Mouse (Mus musculus) adrenal gland (tissue): ENCODE results near the gene Nptn.

Experiments
- intact Hi-C: fragments of 180-260 bp; cut with DNase I; formaldehyde crosslinking; loops from one replicate; pipeline ENCODE4 v1.15.1; 2025

Gene Nptn

DNA sequence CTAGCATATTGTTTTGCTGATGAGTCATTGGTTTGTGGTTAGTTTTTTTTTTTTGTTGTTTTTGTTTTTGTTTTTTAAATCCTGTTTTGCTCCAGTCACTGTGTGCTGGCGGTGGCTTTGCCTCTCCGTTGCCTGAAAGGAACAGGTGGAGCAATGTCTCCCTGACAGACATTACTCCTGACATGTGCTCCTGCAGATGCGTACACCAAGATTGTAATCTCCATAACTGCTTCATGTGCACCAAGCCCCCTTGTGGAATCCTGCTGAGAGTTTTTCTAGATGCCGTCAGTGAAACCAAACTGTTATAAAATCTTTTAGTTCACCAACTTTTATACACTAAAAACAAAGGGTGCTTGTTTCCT is 67.2 kb downstream of the Nptn start:
- intact Hi-C loops, result no loop called here

DNA sequence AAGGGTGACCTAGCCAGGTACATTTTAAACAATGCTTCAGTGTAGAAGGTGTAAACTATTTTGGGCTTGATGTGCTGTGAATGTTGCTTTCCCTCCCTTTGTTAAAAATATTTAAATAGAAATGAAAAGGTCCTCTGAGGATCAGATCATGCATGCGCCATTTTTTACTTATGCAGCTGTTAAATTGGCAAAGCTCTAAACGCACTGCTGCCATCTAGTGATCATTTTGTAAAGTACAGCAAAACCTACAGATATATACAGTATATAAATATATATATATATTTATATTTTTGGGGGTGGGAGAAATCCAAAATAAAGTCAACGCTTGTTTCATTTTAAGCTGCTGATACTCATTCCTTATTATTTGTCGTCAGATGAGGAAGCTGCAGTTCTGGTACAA is 70.0 kb downstream of the Nptn start:
- intact Hi-C loops, result loop anchor here (2.0 kb wide), 2 partner anchors 73 to 111 kb away; no protein-coding TSS in a partner anchor

DNA sequence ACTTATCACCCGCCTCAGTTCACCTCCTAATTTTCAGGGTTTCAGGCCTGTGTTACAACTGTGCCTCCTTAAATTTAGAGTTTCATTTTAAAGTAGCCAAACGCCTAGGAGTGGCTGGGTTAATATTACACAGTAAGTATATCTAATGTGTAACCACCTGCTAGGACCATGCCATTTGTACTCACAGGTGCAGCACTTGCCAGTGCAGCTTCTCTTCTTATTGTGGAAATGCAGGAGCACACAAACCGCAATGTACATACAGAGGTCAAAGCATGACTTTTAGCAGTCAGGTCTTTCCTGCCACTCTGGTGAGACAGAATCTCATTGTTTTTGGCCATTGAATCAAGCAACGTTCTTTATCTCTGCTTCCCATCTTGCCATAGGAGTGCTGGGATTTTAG is 72.5 kb downstream of the Nptn start:
- intact Hi-C loops, result no loop called here

DNA sequence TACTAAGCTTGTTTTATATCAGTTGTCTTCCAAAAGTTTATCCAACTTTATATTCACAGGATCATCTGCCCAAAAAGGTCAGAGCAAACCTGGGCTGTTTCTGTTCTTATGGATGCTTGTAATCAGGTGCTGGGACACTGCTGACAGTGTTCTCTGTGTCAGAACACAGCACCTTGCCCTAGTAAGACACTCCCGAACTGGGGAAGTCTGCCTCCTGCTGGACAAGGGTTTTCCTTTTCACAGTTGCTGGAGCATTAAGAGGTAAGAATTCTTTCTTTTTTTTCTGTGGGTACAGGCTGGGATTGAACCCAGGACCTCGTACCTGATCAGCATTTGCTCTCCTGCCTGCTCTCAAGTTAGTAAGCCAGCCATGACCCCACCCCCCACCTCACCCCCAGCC is 74.4 kb downstream of the Nptn start:
- intact Hi-C loops, result no loop called here

DNA sequence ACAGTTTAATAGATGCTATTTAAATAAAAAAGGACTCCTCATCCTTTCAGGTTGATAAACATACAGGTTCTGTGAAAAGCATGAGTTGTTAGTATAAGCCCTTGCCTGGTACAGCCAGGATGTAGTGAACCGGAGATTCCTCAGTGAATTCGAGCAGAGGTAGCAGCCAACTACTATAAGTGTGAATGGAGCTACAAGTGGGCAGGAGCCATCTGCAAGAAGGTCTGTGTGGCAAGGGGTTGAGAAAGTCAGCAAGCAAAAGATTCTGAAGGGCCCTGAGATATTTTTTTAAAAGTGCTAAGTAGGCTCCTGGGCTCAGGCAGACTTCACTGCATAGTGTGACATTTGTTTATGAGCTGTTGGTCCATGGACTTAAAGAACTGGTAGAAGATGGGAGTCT is 74.8 kb downstream of the Nptn start:
- intact Hi-C loops, result no loop called here

DNA sequence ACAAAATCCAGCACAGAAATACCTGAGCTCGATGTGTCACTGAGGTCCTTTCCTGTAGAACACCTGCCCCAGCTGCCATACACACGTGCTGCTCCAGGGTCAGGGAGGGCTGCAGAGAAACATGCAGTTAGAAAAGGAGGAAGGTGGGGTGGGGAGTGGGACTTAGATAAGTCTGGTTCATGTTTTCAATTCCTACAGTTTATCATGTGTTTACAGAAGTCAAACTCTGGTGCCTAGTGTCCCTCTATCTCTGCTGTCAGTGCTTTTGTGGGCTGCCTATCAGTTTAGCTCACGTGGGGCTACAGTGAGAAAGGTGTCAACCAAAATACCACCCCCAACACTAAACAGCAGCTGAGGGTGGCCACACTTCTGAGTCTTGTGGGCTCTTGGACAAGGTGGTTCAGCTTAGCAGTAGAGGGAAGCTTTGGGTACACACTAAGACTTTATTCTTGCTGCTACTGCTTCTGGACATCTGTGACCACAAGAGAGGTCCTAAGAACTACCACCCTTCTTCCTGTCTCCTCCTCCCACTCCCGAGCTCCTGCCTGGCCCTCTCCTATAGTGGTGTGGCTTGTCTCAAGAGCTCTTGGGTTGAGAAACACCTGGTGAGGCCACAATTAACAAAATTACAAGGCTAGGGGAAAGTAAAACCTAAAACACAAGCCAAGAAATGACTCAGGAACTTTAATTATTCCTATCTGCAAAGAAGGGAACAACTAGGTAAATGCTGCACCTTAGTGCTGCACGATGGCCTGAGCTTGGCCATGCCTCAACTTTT is 75.9 kb downstream of the Nptn start:
- intact Hi-C loops, result no loop called here

DNA sequence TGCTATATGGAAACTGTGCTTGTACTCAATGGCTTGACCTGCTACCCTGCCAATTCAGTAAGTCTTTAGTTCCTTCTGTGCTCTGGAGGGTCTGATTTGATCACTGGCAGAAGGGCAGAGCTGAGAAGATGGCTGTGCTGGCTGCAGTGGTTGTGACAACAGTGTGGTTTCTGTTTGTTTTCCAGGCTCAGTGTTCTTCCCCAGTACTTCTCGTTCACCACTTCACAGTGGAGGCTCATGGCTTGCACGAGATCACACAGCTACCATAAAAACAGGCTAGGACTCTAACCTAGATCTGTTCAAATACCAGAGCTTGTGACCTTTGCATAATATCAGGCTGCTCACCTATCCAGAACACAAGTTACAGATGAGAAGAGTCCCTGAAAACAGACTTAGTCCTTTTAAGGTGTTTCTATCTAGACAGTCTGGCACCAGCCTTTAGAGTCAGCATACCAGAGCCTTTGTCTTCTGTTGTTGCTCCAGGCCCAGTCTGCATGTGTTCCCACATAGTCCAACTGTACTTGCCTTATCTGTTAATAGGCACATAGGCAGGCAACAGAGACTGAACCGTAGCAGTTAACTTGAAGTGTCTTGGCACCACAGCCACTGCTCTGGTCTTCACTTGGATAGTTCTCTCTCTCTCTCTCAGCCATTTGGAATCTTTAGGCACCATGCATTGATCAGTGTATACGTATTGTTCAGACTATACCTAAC is 76.7 kb downstream of the Nptn start:
- intact Hi-C loops, result no loop called here

DNA sequence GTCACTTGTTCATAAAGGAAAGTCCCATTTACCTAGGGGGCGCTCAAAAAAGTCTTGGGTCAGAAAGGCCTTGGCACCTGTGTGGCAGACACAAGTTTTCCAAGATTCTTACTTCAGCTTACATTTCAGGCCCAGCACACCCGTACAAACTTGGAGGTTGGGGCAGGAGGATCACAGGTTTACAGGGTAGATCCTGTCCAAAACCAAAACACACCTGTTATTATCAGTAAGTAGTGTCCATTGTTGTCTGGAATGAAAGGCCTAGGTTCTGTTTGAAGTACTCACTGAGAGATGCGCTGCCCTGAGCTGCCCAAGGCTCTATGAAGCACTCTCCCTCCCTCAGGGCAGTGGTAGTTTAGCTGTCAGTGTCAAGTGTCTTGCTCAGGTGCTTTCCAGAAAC is 77.3 kb downstream of the Nptn start:
- intact Hi-C loops, result no loop called here

DNA sequence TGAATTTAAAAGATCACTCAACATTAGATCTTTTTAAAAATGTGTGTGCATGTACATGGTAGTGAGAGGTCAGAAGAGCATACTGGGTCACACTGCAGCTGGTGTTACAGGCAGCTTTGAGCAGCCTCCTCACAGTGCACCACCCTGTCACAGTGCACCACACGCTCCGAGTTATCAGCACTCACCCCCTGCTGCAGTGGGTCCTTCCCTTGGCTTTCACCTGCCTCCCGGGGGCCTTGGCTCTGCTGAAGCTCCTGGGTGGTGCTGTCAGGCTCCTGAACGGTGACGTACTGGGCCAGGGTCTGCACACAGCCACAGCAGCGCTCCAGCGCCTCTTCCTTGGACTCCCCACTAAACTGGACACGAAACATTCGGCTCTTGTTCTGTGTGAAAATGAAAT is 77.9 kb downstream of the Nptn start:
- intact Hi-C loops, result no loop called here

DNA sequence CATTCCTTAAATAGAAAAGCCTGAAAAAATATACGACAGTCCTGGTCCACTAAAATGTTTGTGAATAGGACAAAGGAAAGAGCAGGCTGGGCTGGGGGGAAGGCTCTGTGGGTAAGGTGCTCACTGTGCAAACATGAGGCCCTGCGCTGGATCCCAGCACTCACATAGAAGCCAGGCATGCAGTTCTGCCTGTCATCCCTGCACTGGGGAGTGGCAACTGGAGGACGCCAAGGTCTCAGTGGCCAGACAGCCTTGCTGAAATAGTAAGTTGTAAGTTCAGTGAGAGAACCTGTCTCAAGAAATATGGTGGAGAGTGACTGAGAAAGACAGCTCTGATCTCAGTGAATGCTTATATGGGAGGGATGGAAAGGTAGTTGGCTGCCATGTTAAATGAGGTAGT is 78.6 kb downstream of the Nptn start:
- intact Hi-C loops, result no loop called here

DNA sequence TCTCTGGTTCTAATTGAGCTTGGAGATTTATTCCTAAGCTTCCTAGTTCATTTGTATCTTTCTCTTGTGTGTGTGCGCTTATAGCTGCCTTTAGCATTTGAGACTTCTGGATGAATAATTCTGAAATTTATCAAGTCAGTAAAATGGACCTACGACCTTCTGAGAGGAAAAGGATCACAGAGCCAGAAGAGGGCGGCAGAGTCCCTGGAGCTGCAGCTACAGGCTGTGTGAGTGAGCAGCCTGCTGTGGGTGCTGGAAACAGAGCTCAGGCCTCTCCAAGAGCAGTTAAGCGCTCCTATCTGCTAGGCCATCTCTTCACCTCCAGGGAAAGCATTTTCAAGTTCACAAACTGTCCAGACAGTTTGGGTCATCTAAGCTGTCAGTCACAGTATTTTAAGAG is 80.0 kb downstream of the Nptn start:
- intact Hi-C loops, result no loop called here

DNA sequence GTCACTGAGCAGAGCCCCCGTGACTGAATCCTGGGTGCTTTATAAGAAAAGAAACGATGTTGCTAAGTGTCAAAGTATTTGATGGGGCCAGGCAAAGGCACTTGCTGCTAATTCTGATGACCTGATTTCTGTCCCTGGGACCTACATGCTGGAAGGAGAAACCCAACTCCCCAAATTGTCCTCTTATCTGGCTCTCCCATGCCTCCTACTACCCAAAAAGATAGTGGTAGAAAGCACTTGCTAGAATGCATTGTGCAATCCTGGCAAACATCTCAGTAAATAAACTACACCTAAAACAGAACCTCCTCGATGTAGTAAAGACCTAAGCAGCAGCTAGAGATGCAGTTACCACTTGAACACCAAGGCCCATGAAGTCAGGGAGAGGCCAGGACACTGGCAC is 80.8 kb downstream of the Nptn start:
- intact Hi-C loops, result no loop called here

DNA sequence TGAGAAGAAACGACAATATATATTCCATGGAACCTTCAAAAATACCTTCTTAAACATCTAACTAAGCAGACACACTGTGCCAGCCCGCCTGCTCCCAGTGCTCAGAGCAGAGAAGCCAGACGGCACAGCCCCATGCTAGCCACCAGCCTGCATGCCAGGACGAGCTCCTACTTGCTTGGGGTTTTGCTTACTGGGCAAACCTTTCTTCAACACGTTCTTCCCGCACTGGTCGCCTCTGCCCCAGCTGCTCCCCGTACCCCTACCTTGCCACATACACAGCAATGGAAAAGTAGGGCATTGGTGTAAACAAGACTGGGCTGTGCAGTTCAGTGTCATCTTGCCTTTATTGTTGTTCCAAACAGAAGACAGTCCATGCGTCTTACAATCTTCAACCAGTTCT is 83.5 kb downstream of the Nptn start:
- intact Hi-C loops, result no loop called here

DNA sequence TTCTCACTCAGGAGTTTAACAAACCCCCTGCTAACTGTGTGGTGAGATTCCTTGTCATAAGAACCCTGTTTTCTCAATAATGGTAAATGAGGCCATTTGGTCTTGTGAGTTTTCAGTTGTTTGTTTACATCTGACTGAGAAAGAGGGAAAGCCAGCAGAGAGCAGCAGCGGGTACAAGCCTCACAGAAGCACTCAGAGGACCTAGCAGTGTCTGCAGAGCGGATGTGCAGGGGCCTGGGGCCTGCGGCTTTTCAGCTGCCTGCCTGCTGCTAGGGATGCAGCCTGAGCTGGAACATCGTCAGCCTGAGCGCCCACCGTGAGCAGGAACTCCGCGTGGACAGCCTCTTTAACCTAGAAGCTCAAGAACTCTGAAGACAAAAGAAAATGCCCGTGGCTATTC is 84.2 kb downstream of the Nptn start:
- intact Hi-C loops, result no loop called here

DNA sequence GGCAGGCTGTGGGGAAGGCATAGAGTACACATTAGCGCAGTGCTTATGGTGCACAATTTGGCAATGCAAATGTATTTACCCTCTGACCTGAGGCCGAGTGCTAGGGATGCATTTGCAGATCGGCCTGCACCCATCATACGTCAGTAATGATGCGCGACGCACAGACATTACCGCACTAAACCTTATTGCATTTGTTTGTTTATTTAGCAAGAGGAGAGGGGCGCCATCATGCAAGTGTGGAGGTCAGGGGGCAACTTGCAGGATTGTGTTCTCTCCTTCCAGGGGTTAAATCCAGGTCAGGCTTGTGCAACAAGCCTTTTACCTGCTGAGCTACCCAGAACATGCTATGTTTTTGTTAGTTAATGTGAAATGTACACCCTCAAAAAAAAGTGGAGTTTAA is 85.2 kb downstream of the Nptn start:
- intact Hi-C loops, result no loop called here

DNA sequence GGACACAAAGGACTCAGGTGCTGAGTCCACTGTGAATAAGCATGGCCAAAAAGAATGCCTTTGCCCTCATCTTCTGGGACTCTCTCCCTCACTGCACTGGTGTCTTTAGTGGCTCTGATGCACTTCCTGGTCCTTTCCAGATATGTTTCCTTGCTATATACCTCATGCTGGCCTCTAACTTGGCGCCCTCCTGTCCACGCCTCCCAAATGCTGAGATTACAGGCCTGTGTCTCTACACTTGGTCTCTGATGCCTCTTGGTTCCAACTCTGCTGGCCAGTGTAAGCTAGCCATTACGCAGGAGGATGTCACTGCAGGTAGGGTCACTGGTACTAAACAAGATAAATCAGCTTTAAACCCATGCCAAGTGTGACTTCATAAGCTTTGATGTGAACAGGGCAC is 86.1 kb downstream of the Nptn start:
- intact Hi-C loops, result no loop called here

DNA sequence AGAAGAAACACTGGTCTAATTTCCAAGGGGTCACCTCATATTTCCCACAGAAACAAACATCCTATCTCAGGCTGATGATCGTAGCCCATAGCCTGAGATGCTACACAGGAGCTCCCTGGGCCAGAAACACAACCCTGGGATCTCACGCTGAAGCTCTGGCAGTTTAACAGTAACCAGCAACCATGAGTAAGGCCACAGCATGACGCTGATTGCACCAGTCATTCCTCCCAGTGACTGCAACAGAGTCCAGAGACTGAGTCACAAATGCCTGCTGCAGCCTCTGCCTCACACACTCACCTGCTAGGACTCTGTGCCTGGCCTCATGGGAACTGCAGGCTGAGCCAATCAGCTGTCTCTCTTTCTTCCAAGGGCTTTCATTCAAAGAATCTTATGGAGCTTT is 87.0 kb downstream of the Nptn start:
- intact Hi-C loops, result no loop called here

DNA sequence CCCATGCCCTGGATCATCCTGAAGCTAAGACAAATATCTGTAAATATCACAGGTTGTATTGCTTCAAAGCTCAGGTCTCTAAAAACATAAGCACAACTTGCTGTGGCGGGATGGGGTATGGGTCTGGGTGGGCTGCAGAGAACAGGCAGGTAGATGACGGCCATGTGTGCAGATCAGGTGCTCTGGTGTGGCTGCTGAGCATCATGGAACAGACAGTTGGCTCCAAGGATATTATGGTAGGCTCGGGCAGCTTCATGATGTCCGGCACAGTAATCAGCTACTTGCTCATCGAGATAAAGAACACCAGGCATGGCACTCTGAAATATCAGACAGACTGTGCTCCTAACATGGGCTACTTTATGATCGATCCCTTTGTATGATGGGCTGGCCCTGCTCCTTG is 87.8 kb downstream of the Nptn start:
- intact Hi-C loops, result no loop called here

DNA sequence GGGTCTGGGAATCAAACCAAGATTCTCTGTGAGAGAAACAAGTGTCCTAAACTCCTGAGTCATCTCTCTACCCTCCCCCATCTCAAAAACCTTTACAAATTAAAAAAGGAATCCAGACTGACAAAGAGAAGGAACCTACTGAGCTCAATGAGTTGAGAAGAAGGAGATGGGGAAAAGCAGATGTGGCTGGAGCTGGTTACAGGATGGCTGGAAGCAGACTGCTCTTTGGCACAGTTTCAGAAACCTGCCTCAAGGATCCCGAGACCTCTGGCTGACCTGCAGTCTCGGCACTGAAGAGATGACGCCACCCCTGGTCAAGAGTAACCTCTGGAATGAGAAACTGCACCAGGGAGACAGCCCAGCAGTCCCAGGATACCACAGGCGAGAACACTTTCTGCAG is 90.4 kb downstream of the Nptn start:
- intact Hi-C loops, result no loop called here

DNA sequence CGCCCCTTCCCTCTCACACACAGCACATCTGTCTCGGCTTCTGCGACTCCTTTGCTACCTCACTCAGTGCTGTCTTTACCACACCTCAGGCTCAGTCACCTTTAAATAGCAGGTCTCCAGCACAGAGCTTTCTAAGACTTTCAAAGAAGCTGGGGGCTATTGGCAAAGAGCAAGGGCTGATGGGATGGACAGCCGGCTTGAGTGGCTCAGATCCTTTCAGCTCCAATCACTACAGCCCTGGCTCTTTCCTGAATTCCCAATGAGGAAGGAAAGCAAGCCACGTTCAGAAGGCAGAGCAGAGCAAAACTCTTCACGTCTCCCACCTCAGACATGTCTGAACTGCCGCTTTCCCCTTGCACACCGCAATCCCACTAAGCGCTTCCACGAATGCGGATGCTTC is 92.7 kb downstream of the Nptn start:
- intact Hi-C loops, result no loop called here

DNA sequence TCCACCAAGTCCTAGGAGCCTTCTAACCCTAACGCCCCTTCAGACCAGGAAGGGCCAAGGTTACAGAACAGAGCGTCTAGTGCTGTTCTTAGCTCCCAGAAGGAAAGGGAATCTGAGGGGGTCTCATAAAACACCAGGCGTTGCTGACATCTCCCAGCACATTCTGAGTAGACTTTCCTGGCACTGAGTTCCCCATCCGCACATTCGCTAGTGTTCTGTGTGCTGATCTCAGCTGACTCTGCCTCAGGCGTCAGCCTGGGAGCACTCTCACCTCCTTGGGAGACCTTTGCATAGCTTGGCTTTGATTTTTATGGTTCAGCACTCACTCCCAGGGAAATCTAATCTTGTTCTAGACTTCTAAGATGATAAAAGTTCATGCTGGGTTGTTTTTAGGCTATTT is 93.3 kb downstream of the Nptn start:
- intact Hi-C loops, result no loop called here

DNA sequence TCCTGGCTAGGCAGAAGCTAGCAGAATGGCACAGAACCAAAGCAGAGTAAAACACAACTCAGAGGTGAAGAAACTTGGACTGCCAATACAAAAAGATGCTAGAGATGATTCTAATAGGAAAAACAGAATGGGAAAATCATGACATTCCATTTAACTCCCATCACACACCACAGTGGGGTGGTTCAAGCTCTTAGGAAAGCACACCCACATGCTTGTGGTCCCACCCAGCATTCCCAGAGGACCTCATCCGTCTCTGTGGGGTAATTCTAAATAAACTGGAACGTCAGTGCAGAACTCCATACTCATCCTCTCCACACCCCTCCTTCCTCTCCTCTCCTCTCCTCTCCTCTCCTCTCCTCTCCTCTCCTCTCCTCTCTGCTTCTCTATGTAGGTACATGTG is 99.4 kb downstream of the Nptn start:
- intact Hi-C loops, result no loop called here

DNA sequence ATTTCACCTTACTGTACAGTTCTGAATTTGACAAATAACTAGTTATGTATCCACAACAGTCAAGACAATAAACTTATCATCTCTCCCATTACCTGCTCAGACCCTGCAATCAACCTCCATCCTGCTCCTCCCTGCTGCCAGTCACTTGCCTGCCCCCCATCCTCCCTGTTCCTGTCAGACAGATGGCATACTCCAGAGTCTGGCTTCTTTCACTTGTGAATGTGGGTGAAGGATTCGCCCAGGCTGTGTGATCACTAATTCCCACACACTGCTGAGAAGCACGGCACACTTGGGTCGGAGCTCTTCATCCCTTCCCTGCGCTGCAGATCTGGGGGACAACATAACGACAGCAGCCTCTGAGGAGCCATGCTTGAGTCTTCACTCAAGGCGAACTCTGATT is 100.1 kb downstream of the Nptn start:
- intact Hi-C loops, result no loop called here
